Mouse (Mus musculus) MEL (cell line): ENCODE results near the gene Frs2. TPM values are rescaled to one million over a fixed set of nuclear protein-coding genes. Genes with fewer than 3 reads are reported as not detected.

Experiments used
- DNase-seq: peaks from one replicate; pipeline ENCODE4 v3.0.0; 2011; ENCODE audit warnings: low read depth, low spot score
- H3K27ac ChIP-seq: 2 replicates; pipeline ENCODE4 v1.5.1; 2012; ENCODE audit warnings: low read depth, mild to moderate bottlenecking, control low read depth, low read length, moderate library complexity; ENCODE audit not compliant: control insufficient read depth
- H3K27me3 ChIP-seq, 2 experiments: fragments of 150-350 bp in 1 of 2; sonication (generic) in 1 of 2; 2 replicates each; pipeline ENCODE4 v1.6.1; 2012; ENCODE audit warnings: low read length in 2 of 2, mild to moderate bottlenecking in 2 of 2, improper control_type of control experiment in 1 of 2, moderate library complexity in 1 of 2; ENCODE audit not compliant: insufficient read depth in 2 of 2, control insufficient read depth in 1 of 2
- H3K36me3 ChIP-seq, 2 experiments: 2 replicates each; pipeline ENCODE4 v1.6.1; 2012 to 2014; ENCODE audit warnings: low read length in 2 of 2, improper control_type of control experiment in 1 of 2, inconsistent platforms in 1 of 2, mild to moderate bottlenecking in 1 of 2; ENCODE audit not compliant: insufficient read depth in 2 of 2, control insufficient read depth in 1 of 2
- H3K4me1 ChIP-seq, 2 experiments: fragments of 150-350 bp in 1 of 2; sonication (generic) in 1 of 2; 2 replicates each; pipeline ENCODE4 v1.6.1; 2012; ENCODE audit warnings: low read length in 2 of 2, improper control_type of control experiment in 1 of 2, mild to moderate bottlenecking in 1 of 2; ENCODE audit not compliant: insufficient read depth in 2 of 2, control insufficient read depth in 1 of 2
- H3K4me3 ChIP-seq, 2 experiments: fragments of 150-350 bp in 1 of 2; sonication (generic) in 1 of 2; 2 replicates each; pipeline ENCODE4 v1.5.1; 2012; ENCODE audit warnings: low read depth in 2 of 2, low read length in 2 of 2, mild to moderate bottlenecking in 2 of 2, moderate library complexity in 2 of 2, control low read depth in 1 of 2, improper control_type of control experiment in 1 of 2; ENCODE audit not compliant: control insufficient read depth in 1 of 2, insufficient read depth in 1 of 2
- H3K79me2 ChIP-seq: 2 replicates; pipeline ENCODE4 v1.6.1; 2012; ENCODE audit warnings: mild to moderate bottlenecking, low read length, moderate library complexity; ENCODE audit not compliant: control insufficient read depth, poor library complexity, insufficient read depth
- H3K9ac ChIP-seq: 2 replicates; pipeline ENCODE4 v1.6.1; 2012; ENCODE audit warnings: low read depth, mild to moderate bottlenecking, control low read depth, low read length, moderate library complexity; ENCODE audit not compliant: control insufficient read depth, poor library complexity, severe bottlenecking
- H3K9me3 ChIP-seq: fragments of 150-350 bp; sonication (generic); replicated peaks from 2 replicates; pipeline ENCODE4 v1.6.1; 2012; ENCODE audit warnings: mild to moderate bottlenecking, low read length, improper control_type of control experiment, moderate library complexity; ENCODE audit not compliant: insufficient read depth
- BHLHE40 ChIP-seq: IDR thresholded peaks from 2 replicates; pipeline ENCODE4 v1.6.1; 2012; ENCODE audit warnings: low read depth, mild to moderate bottlenecking, inconsistent platforms, low read length, improper control_type of control experiment, borderline replicate concordance
- E2F4 ChIP-seq: IDR thresholded peaks from 2 replicates; pipeline ENCODE4 v1.6.1; 2011; ENCODE audit warnings: low read depth, low read length, improper control_type of control experiment, borderline replicate concordance
- ELF1 ChIP-seq: IDR thresholded peaks from 2 replicates; pipeline ENCODE4 v1.6.1; 2014; ENCODE audit warnings: low read depth, mild to moderate bottlenecking, inconsistent platforms, low read length, improper control_type of control experiment, moderate library complexity
- GABPA ChIP-seq: IDR thresholded peaks from 2 replicates; pipeline ENCODE4 v1.6.1; 2012; ENCODE audit warnings: low read depth, mild to moderate bottlenecking, inconsistent platforms, low read length, improper control_type of control experiment, moderate library complexity
- JUND ChIP-seq: IDR thresholded peaks from 2 replicates; pipeline ENCODE4 v1.6.1; 2011; ENCODE audit warnings: low read depth, mild to moderate bottlenecking, improper control_type of control experiment, low read length
- KAT2A ChIP-seq: conservative IDR thresholded peaks from 2 replicates; pipeline ENCODE4 v1.6.1; 2012; ENCODE audit warnings: low read depth, low read length, improper control_type of control experiment, inconsistent platforms
- MAX ChIP-seq: IDR thresholded peaks from 2 replicates; pipeline ENCODE4 v1.6.1; 2011; ENCODE audit warnings: low read length, improper control_type of control experiment
- MEF2A ChIP-seq: IDR thresholded peaks from 2 replicates; pipeline ENCODE4 v1.6.1; 2014; ENCODE audit warnings: low read depth, mild to moderate bottlenecking, inconsistent platforms, low read length, improper control_type of control experiment; ENCODE audit not compliant: poor library complexity, insufficient replicate concordance, severe bottlenecking; ENCODE audit errors: extremely low read depth
- MXI1 ChIP-seq: IDR thresholded peaks from 2 replicates; pipeline ENCODE4 v1.6.1; 2011; ENCODE audit warnings: mild to moderate bottlenecking, low read depth, low read length, improper control_type of control experiment
- POLR2A ChIP-seq, 2 experiments: IDR thresholded peaks; 2 replicates each; pipeline ENCODE4 v1.6.1; 2011 to 2012; ENCODE audit warnings: low read length in 2 of 2, mild to moderate bottlenecking in 2 of 2, control low read depth in 1 of 2, improper control_type of control experiment in 1 of 2, low read depth in 1 of 2, moderate library complexity in 1 of 2; ENCODE audit not compliant: control insufficient read depth in 1 of 2, insufficient read depth in 1 of 2, poor library complexity in 1 of 2
- RAD21 ChIP-seq: IDR thresholded peaks from 2 replicates; pipeline ENCODE4 v1.6.1; 2011; ENCODE audit warnings: mild to moderate bottlenecking, low read depth, low read length, improper control_type of control experiment
- SIN3A ChIP-seq: IDR thresholded peaks from 2 replicates; pipeline ENCODE4 v1.6.1; 2012; ENCODE audit warnings: low read length, improper control_type of control experiment, inconsistent platforms
- SMC3 ChIP-seq: IDR thresholded peaks from 2 replicates; pipeline ENCODE4 v1.6.1; 2011; ENCODE audit warnings: low read depth, low read length, improper control_type of control experiment
- TAL1 ChIP-seq: IDR thresholded peaks from 2 replicates; pipeline ENCODE4 v1.6.1; 2012; ENCODE audit warnings: mild to moderate bottlenecking, inconsistent platforms, low read length, moderate library complexity, mixed read lengths
- TCF12 ChIP-seq: IDR thresholded peaks from 2 replicates; pipeline ENCODE4 v1.6.1; 2014; ENCODE audit warnings: low read depth, mild to moderate bottlenecking, inconsistent platforms, low read length, improper control_type of control experiment, moderate library complexity
- UBTF ChIP-seq: IDR thresholded peaks from 2 replicates; pipeline ENCODE4 v1.6.1; 2012; ENCODE audit warnings: low read depth, mild to moderate bottlenecking, inconsistent platforms, low read length, improper control_type of control experiment, moderate library complexity, borderline replicate concordance; ENCODE audit not compliant: insufficient read depth
- USF2 ChIP-seq, 2 experiments: IDR thresholded peaks; 2 replicates each; pipeline ENCODE4 v1.6.1; 2011 to 2012; ENCODE audit warnings: improper control_type of control experiment in 2 of 2, low read length in 2 of 2, borderline replicate concordance in 1 of 2, inconsistent platforms in 1 of 2, low read depth in 1 of 2, mild to moderate bottlenecking in 1 of 2; ENCODE audit not compliant: insufficient read depth in 1 of 2
- ZKSCAN1 ChIP-seq: IDR thresholded peaks from 2 replicates; pipeline ENCODE4 v1.6.1; 2012; ENCODE audit warnings: low read depth, mild to moderate bottlenecking, inconsistent platforms, low read length, improper control_type of control experiment, moderate library complexity
- ZNF384 ChIP-seq: IDR thresholded peaks from 2 replicates; pipeline ENCODE4 v1.6.1; 2012; ENCODE audit warnings: low read depth, mild to moderate bottlenecking, inconsistent platforms, low read length, improper control_type of control experiment
- polyA plus RNA-seq, 2 experiments: library from polyadenylated mRNA; stranded (reverse) in 1 of 2; unstranded in 1 of 2; fragments of >175 nt in 1 of 2; fragments of >200 nt in 1 of 2; gene quantifications; 2 replicates each; pipeline versions ENCODE4 v1.2.1 to v1.2.4; 2012; ENCODE audit warnings: low replicate concordance in 2 of 2, low read depth in 1 of 2; ENCODE audit not compliant: insufficient read length in 2 of 2, insufficient read depth in 1 of 2, missing spikeins in 1 of 2
- total RNA-seq: library from RNA; depleted of rRNA; stranded (reverse); fragments of 300-350 nt; gene quantifications from 2 replicates; pipeline ENCODE4 v1.2.3, GENCODE M21; 2012

Gene Frs2
- total and polyA plus RNA-seq, 3 experiments, result 6.7 to 129 (median 11.8) TPM

DNA sequence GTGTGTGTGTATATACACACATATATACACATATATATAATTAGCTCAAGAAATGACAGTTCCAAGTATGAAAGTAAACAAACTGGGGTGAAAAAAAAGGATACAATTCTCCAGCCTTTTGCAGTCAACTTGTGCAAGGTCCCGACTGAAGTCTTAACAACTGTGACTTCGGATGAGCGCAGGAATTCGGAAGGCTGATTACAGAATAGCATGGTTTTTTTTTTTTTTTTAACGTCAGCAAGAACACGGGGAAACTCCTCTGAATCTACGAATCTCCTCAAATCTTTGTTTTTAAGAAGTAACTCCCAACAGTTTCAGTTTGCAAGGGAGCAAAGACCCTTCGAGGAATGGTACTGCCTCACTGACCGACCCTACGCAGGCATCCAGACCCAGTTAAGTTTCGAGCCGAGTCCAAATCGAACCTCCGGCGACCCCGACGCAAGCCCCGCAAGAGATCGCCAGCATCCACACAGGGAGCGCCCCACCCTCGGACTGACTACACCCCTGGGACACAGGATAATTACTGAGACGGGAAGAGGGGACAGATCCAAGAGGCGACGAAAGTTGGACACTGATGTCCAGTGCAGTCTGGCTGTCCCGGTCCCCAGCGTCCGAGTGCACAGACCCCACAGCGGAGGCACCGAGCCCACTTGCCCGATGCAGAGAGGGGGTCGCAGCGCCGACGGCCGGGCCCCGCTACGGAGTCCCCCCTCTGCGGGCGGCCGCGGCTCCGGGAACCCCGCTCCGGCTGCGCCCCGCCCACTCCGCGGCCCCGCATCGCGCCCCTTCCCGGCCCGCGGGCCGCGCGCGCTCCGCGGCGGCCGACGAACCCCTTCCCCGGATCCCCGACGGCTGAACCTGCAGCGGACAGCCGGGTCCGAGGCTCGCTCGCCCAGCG lies 622 bp downstream of the Frs2 start:
- H3K4me3 ChIP-seq, result peak overlapping the region; percentile 77 to 83
- H3K79me2 ChIP-seq, result peaks cover 42% of the 10 kb centered on the region
- H3K27ac ChIP-seq, result peak overlapping the region; percentile 64
- no peaks in the 10 kb centered on the region for H3K9me3 ChIP-seq
- DNase-seq, result peak; percentile 48
- peak; percentile 45; the same call in 1 of the 2 replicates for TF ChIP-seq SIN3A
- no peak for TF ChIP-seq MEF2A
- TF ChIP-seq POLR2A (IDR thresholded peaks at IDR 0.05; ENCODE audit: control insufficient read depth in 1 of 2, insufficient read depth in 1 of 2, low read depth in 1 of 2, low read length in 2 of 2, poor library complexity in 1 of 2), result no peak
- peak; percentile 87 for TF ChIP-seq ZNF384
- peaks cover 0 to 30% of the 10 kb centered on the region in 2 experiments; a peak in 2 of 4 replicates for H3K36me3 ChIP-seq
- H3K27me3 ChIP-seq, result no peaks in the 10 kb centered on the region
- H3K4me1 ChIP-seq, result peaks cover 9 to 28% of the 10 kb centered on the region in 2 experiments
- peak overlapping the region; percentile 92 for H3K9ac ChIP-seq

DNA sequence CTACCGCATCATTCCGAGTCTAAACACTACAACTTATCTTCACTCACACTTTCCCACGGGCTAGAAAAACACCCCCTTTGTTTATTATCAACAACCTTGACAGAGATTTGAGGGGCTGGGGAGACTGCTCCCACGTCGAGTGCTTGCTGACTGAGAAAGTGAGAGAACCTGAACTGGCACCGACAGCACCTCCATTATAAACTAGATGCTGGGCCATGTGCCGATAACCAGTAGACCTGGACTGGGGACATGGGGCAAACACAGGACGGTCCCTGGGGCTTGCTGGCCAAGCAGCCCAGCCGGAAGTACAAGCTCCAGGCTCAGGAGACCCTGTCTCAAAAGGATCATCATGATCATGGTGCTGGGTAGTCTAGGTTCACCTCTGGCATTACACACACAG lies 1.9 kb downstream of the Frs2 start:
- H3K79me2 ChIP-seq, result peaks cover 48% of the 10 kb centered on the region
- H3K27me3 ChIP-seq, result no peaks in the 10 kb centered on the region
- H3K4me1 ChIP-seq, result peaks cover 9 to 28% of the 10 kb centered on the region in 2 experiments
- H3K36me3 ChIP-seq, result peaks cover 0 to 30% of the 10 kb centered on the region in 2 experiments; a peak in 2 of 4 replicates
- no peak overlapping the region; the same call in 1 of the 2 replicates for H3K9ac ChIP-seq
- TF ChIP-seq KAT2A (no peak), RAD21 (no peak), JUND (no peak), USF2 (IDR thresholded peaks at IDR 0.05; ENCODE audit: borderline replicate concordance in 1 of 2, insufficient read depth in 1 of 2, low read depth in 1 of 2, low read length in 2 of 2) (no peak), TCF12 (no peak)
- no peak overlapping the region for H3K27ac ChIP-seq
- H3K9me3 ChIP-seq, result no peaks in the 10 kb centered on the region
- DNase-seq, result no peak
- H3K4me3 ChIP-seq, result 0 out of 4 replicates have a peak overlapping the region, but pooled peaks of 1 of the 2 experiments have one; percentile 1

GRCm38 (mm10) chr10:117145546-117146265 lies 2.6 kb downstream of the Frs2 start:
- H3K36me3 ChIP-seq, result peaks cover 0 to 30% of the 10 kb centered on the region in 2 experiments; a peak in 2 of 4 replicates
- H3K79me2 ChIP-seq, result peaks cover 54% of the 10 kb centered on the region
- peak overlapping the region; percentile 41; the same call in 1 of the 2 replicates for H3K27ac ChIP-seq
- H3K27me3 ChIP-seq, result no peaks in the 10 kb centered on the region
- H3K9ac ChIP-seq, result 0 out of 2 replicates have a peak overlapping the region, but pooled peaks have one; percentile 2
- peaks cover 9 to 28% of the 10 kb centered on the region in 2 experiments for H3K4me1 ChIP-seq
- no peaks in the 10 kb centered on the region for H3K9me3 ChIP-seq
- peak; percentile 65 for DNase-seq
- no peak overlapping the region for H3K4me3 ChIP-seq
- TF ChIP-seq RAD21 (no peak), E2F4 (no peak), MXI1 (peak; percentile 52; the same call in 1 of the 2 replicates), KAT2A (no peak), MAX (peak; percentile 84), ZKSCAN1 (no peak), ELF1 (no peak), UBTF (no peak), TCF12 (no peak), SIN3A (0 out of 2 replicates have a peak, but pooled peaks have one; percentile 64), TAL1 (peak; percentile 40; the same call in 1 of the 2 replicates), GABPA (no peak), MEF2A (no peak), SMC3 (no peak), ZNF384 (no peak), BHLHE40 (peak; percentile 84)
